Mouse (Mus musculus): ENCODE results near the gene Tnfsf10.
"Not testable (repeated sequence)": the region's sequence is repeated elsewhere in the genome, so short reads cannot be mapped to it uniquely, and the experiment has no call there.

Gene Tnfsf10

GRCm38 (mm10) chr3:27316559-27317287, at the start of gene Tnfsf10:
TSS of gene Tnfsf10 (plus strand) at chr3:27317028.
- DNase-seq = no peak

- no peak for DNase-seq
These were observed 49.5 kb upstream of the Tnfsf10 start for GRCm38 (mm10) chr3:27267327-27267726.

- no peak for DNase-seq
These were observed 48.9 kb upstream of the Tnfsf10 start for GRCm38 (mm10) chr3:27267887-27268286.

- DNase-seq = no peak
These were observed 47.7 kb upstream of the Tnfsf10 start for GRCm38 (mm10) chr3:27269151-27269550.

- peak; percentile 60 for DNase-seq
These were observed 46.5 kb upstream of the Tnfsf10 start for GRCm38 (mm10) chr3:27270160-27270962.

- peak; percentile 95 for DNase-seq
These were observed 43.7 kb upstream of the Tnfsf10 start for GRCm38 (mm10) chr3:27272926-27273745.

- DNase-seq = not testable (repeated sequence)
These were observed 37.4 kb upstream of the Tnfsf10 start for GRCm38 (mm10) chr3:27279286-27279925.

- DNase-seq = peak; percentile 30
These were observed 36.5 kb upstream of the Tnfsf10 start for GRCm38 (mm10) chr3:27280280-27280749.

GRCm38 (mm10) chr3:27283071-27283713, 33.6 kb upstream of the Tnfsf10 start:
- DNase-seq = peak; percentile 82

- DNase-seq = peak; percentile 39
These were observed 33.0 kb upstream of the Tnfsf10 start for GRCm38 (mm10) chr3:27283796-27284195.

GRCm38 (mm10) chr3:27284227-27284626, 32.6 kb upstream of the Tnfsf10 start:
- DNase-seq = no peak

- DNase-seq = no peak
These were observed 31.8 kb upstream of the Tnfsf10 start for GRCm38 (mm10) chr3:27285072-27285471.

GRCm38 (mm10) chr3:27288301-27288700, 28.5 kb upstream of the Tnfsf10 start:
- DNase-seq = no peak

GRCm38 (mm10) chr3:27288909-27289308, 27.9 kb upstream of the Tnfsf10 start:
- no peak for DNase-seq

- no peak for DNase-seq
These were observed 26.5 kb upstream of the Tnfsf10 start for GRCm38 (mm10) chr3:27290285-27290684.

- DNase-seq = not testable (repeated sequence)
These were observed 25.9 kb upstream of the Tnfsf10 start for GRCm38 (mm10) chr3:27290945-27291344.

- DNase-seq = not testable (repeated sequence)
These were observed 25.4 kb upstream of the Tnfsf10 start for GRCm38 (mm10) chr3:27291411-27291810.

- no peak for DNase-seq
These were observed 23.0 kb upstream of the Tnfsf10 start for GRCm38 (mm10) chr3:27293645-27294385.

GRCm38 (mm10) chr3:27300451-27300850, 16.4 kb upstream of the Tnfsf10 start:
- no peak for DNase-seq

GRCm38 (mm10) chr3:27302339-27303022, 14.3 kb upstream of the Tnfsf10 start:
- DNase-seq = no peak

GRCm38 (mm10) chr3:27306815-27307214, 10.0 kb upstream of the Tnfsf10 start:
- no peak for DNase-seq

All from retina, postnatal 1 day (tissue).